Mouse (Mus musculus) colon, adult 2 months (tissue): ENCODE measurements around the gene Srm. TPM values are rescaled to one million over a fixed set of nuclear protein-coding genes. Genes with fewer than 3 reads are reported as not detected.

ENCODE experiments used
- polyA plus RNA-seq: library from polyadenylated mRNA; depleted of rRNA; stranded (reverse); fragments of >200 nt; gene quantifications from 2 replicates; pipeline ENCODE4 v1.2.3, GENCODE M21; 2012; rRNA removed

Srm gene
- polyA plus RNA-seq = 56.1 and 59.9 TPM in 2 replicates

GRCm38 (mm10) chr4:148591171-148591630 is at the start of gene Srm:
Gene Srm (plus strand): TSS chr4:148591503.

GRCm38 (mm10) chr4:148558297-148559000 is 32.9 kb upstream of the Srm start, which contains the start of gene Exosc10:
Gene Exosc10 (plus strand): TSS chr4:148558429.

GRCm38 (mm10) chr4:148602357-148603120 is 11.2 kb downstream of the Srm start, which contains the start of gene Masp2:
Gene Masp2 (plus strand): TSS chr4:148602554.

GRCm38 (mm10) chr4:148626623-148627185 is 35.4 kb downstream of the Srm start, which contains the start of gene Tardbp:
Gene Tardbp (minus strand): TSS chr4:148627019.

GRCm38 (mm10) chr4:148643291-148644156 is 52.2 kb downstream of the Srm start, which contains the start of gene Gm572:
Gene Gm572 (plus strand): TSS chr4:148643317.

Other genes with a start within 250 kb of the Srm start
- 17.3 and 19.1 TPM in 2 replicates for gene Ubiad1, start 146.7 kb upstream of the Srm start, polyA plus RNA-seq
- gene Mtor, start 142.9 kb upstream of the Srm start, polyA plus RNA-seq = 19.5 and 21.8 TPM in 2 replicates
- gene Angptl7, start 91.0 kb upstream of the Srm start, polyA plus RNA-seq = 5.7 and 7.2 TPM in 2 replicates
- 16.6 and 20.7 TPM in 2 replicates for gene Exosc10, start 33.1 kb upstream of the Srm start, polyA plus RNA-seq
- gene Masp2, start 11.1 kb downstream of the Srm start, polyA plus RNA-seq = 0.58 and 1.9 TPM in 2 replicates
- gene Tardbp, start 35.5 kb downstream of the Srm start, polyA plus RNA-seq = 24.0 and 30.7 TPM in 2 replicates
- not detected in 2 replicates for gene Gm572, start 51.8 kb downstream of the Srm start, polyA plus RNA-seq
- gene Casz1, start 212.9 kb downstream of the Srm start, polyA plus RNA-seq = 63.9 and 68.9 TPM in 2 replicates